Mouse (Mus musculus): ENCODE measurements around the gene Kcnj13.

The Kcnj13 gene

GRCm38 (mm10) chr1:87394594-87394993 lies at the start of gene Kcnj13:
Kcnj13 (minus strand) TSS chr1:87394729.
- DNase-seq (ENCODE audit: low read depth): no peak

- no peak for DNase-seq (ENCODE audit: low read depth)
Measured at GRCm38 (mm10) chr1:87436583-87436982, 42.1 kb upstream of the Kcnj13 start.

- no peak for DNase-seq (ENCODE audit: low read depth)
Measured at GRCm38 (mm10) chr1:87435125-87435524, 40.6 kb upstream of the Kcnj13 start.

- peak; percentile 33 for DNase-seq (ENCODE audit: low read depth)
Measured at GRCm38 (mm10) chr1:87418733-87419132, 24.2 kb upstream of the Kcnj13 start.

GRCm38 (mm10) chr1:87409380-87409779 lies 14.9 kb upstream of the Kcnj13 start:
- no peak for DNase-seq (ENCODE audit: low read depth)

- no peak for DNase-seq (ENCODE audit: low read depth)
Measured at GRCm38 (mm10) chr1:87406012-87406411, 11.5 kb upstream of the Kcnj13 start.

GRCm38 (mm10) chr1:87404710-87405109 lies 10.2 kb upstream of the Kcnj13 start:
- DNase-seq (ENCODE audit: low read depth): no peak

GRCm38 (mm10) chr1:87396923-87397586 lies 2.5 kb upstream of the Kcnj13 start:
- no peak for DNase-seq (ENCODE audit: low read depth)

- DNase-seq (ENCODE audit: low read depth): no peak
Measured at GRCm38 (mm10) chr1:87393444-87394195, 909 bp downstream of the Kcnj13 start.

GRCm38 (mm10) chr1:87386436-87387092 lies 8.0 kb downstream of the Kcnj13 start:
- DNase-seq (ENCODE audit: low read depth): no peak

GRCm38 (mm10) chr1:87381152-87381551 lies 13.4 kb downstream of the Kcnj13 start:
- DNase-seq (ENCODE audit: low read depth): no peak

GRCm38 (mm10) chr1:87379919-87380318 lies 14.6 kb downstream of the Kcnj13 start:
- DNase-seq (ENCODE audit: low read depth): no peak

- DNase-seq (ENCODE audit: low read depth): no peak
Measured at GRCm38 (mm10) chr1:87378024-87378560, 16.4 kb downstream of the Kcnj13 start.

GRCm38 (mm10) chr1:87360276-87360675 lies 34.3 kb downstream of the Kcnj13 start:
- DNase-seq (ENCODE audit: low read depth): no peak

- DNase-seq (ENCODE audit: low read depth): no peak
Measured at GRCm38 (mm10) chr1:87350576-87350975, 44.0 kb downstream of the Kcnj13 start.
